Mouse (Mus musculus) gastrocnemius, postnatal 4 days (tissue): ENCODE results near the gene Eml4. TPM values are rescaled to one million over a fixed set of nuclear protein-coding genes. Genes with fewer than 3 reads are reported as not detected.

Experiments
- DNase-seq, 2 experiments: peaks; one replicate each; pipeline ENCODE4 v3.0.0; 2021 to 2022; ENCODE audit warnings: low spot score in 2 of 2, mixed read lengths in 2 of 2
- total RNA-seq, 2 experiments: library from RNA; stranded (reverse); gene quantifications; 2 replicates each; pipeline ENCODE4 v1.2.3; 2021

Gene Eml4
- total RNA-seq, 2 experiments from 2014 or later, result 11.6 to 13.6 TPM

DNA sequence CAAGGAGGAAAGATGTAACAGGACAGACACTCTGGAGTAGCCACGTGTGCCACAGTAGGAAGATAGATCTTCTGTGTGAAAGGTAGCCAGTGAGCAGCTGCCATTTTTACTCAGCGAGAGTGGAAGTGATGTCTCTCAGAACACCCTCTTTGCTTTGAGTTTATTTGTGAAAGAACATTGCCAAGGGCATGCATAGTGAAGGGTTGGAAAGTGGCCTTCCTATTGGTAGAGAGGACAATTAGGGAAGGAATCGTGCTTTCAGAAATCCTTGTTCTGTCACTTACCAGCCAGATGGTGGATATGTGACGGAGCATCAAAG is 27.7 kb downstream of the Eml4 start:
- DNase-seq, result no peak

DNA sequence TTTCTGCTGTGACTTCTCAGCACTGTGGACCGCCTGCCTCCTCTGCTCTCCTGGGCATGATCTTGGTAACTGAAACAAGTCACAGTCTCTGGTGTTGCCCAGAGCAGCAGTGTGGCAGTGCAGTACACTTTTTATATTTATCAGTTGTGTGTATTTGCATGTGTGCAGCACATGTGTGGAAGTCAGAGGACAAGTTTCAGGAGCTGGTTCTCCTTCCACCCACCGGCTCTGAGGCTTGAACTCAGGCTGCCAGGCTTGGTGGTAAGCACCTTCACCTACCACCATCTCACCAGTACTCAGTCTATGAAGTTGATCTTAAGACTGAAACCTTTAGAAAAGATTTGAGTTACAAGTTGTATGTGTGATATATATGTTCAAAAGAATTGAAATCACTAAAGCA is 28.6 kb downstream of the Eml4 start:
- no peak for DNase-seq

DNA sequence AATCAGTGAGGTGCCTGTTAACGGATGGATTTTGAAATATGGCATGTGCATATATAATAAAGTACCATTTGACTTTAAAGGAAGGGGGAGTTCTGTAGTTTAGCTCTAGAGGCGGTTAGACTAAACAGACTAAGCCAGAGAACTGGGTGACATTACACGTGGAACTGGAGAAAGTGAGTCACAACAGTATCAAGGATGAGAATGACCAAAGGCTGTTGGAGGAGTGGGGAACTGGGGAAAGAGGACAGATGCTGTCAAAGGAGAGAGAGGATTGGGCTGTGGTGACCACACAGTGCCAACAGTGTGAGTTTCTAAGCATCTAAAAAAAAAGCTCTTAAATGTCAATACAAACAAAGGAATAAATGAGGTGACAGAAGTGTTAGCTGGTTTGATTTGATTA is 29.1 kb downstream of the Eml4 start:
- no peak for DNase-seq

DNA sequence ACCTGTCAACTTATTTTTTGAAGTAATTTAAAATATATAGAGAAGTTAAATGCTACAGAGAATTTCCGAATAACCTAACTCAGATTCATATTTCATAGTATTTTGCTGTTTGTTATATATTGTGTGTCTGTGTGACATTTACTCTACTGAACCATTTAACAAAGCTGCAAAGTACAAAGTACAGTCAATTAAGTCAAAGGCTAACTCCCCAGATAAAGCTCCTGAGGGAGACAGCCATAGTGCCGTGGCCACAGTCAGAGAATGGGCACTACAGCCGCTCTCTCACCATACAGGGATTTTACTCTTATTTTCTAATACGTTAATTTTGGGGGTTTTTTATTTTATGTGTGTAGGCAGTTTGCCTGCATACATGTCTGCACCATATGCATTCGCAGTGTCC is 32.0 kb downstream of the Eml4 start:
- no peak for DNase-seq

DNA sequence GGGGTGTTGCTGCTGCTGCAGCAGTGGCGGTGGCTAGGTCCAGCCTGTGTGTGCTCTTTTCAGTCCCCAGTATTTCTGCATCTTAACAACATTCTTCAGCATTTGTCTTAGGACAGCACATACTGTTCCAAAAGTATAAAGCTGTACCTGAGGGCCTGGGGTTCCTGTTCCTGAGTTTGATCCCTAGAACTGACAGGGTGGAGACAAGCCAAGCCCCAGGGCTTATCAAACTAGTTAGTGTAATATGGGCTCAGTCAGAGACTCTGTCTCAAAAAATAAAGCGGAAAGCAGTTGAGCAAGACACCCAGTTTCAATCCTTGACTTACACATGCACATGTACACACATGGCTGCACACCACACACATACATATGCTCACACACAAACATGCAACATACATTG is 34.2 kb downstream of the Eml4 start:
- DNase-seq, result no peak

DNA sequence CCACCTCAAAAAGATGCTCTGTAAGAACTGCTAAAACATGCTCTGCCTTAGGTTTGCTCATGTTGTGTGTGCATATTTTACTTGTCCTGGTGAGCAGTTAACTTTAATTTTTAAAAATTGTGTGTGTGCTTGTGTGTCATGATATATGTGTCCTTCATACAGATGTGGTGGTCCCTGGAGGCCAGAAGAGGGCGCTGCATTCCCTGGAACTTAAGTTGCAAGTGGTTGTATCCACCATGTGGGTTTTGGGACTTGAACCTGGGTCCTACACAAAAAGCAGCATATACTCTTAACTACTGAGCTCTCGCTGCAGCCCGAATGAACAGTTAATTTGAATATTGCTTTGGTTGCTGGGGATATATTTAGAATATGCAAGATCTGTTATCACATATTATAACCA is 36.4 kb downstream of the Eml4 start:
- DNase-seq, result no peak

DNA sequence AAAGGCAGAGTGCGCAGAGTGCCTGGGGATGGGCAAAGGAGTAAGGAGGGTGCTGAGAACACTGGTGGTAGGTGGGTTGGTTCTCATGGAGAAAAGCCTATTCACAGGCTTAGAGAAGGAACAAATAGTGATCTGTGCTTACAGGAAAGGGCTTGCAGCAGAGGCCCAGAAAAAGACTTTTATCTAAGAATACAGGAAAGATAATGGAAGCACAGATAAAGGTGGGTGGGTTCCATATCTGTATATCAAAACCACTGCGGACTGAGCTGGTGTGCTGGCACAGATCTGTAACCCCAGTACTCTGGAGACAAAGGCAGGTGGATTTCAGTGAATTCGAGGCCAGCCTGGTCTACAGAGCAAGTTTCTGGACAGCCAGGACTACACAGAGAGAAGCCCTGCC is 43.3 kb downstream of the Eml4 start:
- DNase-seq, result no peak

DNA sequence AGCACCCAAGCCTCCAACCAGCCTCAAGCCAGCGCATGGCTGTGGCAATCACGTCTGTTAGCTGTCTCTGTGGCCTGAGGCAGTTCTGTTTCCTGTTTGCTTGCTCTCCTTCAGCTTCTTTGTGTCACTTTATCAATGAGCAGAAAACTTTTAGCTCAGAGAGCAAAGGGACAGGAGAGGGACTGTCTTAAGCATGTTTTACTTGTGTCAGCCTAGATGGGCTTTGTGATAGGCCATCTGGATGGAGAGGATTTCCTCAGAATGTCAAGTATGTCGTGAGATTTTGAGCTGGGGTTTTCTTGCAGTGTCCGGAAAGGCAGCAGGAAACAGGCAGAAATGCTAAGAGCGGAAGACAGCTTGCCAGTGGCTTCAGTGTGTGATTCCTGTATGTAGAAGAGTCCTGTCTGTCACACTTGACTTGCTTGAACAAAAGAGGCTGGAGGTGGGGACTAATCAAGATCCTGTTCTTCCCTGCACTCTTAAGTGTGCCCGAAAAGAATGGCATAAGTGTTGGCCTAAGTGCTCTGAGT is 46.9 kb downstream of the Eml4 start:
- no peak for DNase-seq

DNA sequence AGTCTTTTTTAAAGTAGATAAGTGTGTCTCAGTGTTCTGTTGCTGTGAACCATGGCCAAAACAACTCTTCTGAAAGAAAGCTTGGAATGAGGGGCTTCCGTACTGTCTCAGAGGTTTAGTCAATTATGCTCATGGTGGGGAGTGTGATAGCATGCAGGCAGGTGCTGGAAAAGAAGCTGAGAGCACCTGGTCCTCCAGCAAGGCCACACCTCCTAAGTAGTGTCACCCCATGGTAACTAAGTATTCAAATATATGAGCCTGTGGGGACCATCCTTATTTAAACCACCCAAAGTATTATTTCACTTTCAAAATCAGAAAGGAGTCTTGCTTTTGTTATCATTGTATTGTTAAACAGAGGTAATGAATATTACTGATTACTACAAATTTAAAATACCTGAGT is 48.0 kb downstream of the Eml4 start:
- no peak for DNase-seq

DNA sequence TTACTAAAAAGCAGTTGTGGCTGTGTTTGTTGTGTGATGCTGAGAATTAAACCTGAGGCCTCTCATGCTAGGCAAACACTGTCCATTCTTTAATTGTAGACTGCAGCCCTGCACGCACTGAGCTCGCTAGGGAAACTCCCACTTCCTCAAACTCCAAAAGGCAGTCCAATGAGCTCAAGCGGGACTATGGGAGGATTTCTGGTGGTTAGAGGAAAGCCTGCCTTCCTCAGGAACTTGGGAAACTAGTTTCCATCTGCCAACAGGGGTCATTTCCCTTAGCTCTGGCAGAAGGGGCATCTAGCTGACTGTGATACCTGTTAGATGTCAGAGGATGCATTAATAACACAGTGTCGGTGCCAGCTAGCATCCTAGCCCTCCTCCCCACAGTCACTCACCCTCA is 79.9 kb downstream of the Eml4 start:
- DNase-seq, result no peak

DNA sequence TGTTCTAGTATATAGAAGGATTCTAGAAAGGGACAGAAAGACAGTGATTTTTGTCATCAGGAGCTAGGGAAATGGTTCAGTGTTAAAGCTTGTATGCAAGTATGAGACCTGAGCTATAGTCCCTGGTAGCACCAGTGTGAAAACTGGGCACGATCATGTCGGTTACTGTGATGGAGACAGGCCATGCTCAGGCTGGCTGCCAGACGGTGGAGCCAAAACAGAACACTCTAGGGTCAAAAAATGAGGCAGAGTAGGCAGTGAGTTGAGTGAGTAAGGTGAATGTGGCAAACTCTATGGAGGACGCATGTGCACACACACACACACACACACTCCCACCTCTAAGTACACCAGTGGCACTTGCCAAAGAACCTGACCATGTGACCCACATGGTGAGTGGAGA is 92.7 kb downstream of the Eml4 start:
- no peak for DNase-seq

DNA sequence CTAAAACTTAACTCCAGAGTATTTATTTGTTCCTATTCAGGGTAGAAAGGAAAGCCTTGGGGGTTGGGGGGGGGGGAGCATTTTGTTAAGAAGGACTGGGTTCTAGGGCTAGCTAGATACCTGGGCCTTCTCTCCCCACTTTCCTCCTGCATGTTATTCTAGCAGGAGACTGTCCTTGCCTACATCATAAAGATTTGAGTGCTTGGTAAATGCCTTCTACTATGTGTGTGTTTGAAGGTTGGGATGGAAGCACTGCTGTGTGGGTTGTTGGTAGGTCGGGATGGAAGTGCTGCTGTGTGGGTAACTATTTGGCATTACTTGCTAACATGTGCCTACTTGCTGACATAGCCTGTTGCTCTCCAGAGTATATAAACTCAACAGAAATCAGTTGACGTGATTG is 98.9 kb downstream of the Eml4 start:
- DNase-seq, result no peak

DNA sequence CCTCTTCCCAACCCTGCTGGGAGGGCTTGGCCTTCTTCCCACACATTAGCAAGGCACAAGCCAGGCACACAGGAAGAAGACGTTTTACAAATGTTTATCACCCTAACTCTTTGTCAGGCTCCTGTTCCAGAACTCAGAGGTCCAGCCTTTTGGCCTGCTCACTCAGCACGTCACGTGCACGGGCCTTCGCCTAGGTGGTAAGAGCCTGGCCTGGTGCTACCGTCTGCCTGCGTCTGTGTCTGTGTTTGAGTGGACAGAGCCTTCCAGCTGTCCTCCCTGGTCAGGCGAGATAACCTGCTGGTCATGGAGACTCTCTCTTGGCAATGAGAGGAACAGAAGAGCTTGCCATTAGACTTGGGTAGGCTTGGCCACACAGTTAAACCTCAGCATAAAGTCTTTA is 100.6 kb downstream of the Eml4 start:
- no peak for DNase-seq

DNA sequence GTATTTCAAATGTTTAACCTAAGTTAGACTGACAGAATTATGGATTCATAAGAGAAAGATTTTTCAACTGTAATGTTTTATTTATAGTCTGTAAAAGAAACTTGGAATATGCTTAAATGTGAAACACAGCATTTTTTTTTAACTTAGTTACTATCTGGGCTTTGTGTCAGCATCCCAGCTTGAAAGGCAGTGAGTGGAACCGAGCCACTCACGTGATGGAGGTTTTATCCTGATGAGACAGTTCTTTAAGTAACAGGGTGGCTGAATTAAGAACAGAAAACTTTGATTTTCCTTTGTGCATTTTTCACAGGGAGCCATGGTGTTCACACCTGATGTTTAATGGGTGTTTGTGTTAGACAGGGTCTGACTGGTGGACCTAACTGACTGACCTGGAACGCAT is 101.1 kb downstream of the Eml4 start:
- DNase-seq, result no peak

DNA sequence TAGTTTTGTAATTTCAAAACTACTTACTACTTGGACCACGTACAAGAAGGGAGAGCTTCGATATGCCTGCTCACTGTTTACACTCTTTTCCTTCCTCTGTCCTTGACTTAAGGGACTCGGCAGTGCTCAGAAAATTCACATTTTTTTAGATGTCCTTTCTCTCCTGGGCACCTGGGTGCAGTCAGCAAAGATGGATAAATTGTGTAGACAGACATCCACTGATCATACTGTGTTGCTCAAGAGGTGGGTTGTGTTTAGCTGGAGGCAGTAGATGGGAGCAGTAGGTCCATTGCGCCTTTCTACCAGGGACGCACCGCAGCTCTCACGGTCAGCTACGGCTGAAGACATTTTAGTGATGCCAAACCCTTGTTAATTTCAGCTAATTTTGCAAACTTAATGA is 101.7 kb downstream of the Eml4 start:
- DNase-seq, result no peak

DNA sequence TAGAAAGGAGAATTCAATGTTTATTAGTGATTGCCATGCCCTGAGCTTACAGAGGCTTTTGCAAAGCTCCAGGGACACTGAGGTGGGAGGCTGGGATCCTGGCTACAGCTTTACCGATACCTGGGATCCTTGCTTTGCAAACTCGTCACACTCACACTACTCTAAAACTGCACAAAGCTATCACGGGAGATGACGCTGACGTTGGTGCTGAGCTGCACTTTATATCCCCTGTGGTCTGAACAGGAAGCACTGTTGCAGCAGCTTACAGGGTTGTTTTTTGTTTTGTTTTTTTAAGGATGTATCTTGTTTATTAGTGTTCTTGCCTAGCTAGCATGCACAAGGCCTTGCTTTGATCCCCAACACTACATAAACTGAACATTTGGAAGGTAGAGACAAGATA is 102.9 kb downstream of the Eml4 start:
- no peak for DNase-seq

DNA sequence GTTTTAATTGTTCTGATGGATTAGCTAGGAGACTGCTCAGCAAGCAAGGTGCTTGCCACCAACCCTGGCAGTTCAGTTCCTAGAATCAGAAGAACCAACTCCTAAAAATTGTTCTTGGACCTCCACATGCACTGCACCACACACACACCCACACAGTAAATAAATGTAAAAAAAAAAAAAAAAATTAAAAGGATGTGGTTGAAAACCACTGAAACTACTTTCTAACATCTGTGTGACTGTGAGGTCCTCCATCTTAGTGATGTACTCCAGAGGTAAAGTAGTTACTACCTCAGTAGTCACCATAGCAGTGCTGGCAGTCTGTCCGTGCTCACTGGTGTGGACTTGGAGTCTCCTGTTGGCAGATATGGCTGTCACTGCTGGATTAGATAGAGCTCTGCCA is 106.5 kb downstream of the Eml4 start:
- no peak for DNase-seq

DNA sequence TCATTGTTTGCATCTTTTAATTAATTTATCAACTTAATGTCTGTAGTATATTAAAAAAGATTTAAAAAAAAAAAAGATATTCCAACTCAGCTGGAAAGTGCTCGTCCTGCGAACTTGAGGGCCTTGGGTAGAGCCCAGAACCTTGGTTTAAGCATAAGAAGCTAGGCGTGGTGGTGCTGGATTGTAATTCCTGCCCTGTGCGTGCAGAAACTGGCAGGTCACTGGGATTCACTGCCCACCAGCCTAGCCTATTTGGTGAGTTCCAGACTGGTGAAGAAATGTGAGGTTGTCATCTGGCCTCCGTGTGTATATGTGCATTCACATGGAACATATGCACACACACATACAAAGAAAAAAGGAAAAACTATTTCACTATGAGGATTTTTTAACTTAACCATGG is 115.2 kb downstream of the Eml4 start:
- DNase-seq, result no peak

DNA sequence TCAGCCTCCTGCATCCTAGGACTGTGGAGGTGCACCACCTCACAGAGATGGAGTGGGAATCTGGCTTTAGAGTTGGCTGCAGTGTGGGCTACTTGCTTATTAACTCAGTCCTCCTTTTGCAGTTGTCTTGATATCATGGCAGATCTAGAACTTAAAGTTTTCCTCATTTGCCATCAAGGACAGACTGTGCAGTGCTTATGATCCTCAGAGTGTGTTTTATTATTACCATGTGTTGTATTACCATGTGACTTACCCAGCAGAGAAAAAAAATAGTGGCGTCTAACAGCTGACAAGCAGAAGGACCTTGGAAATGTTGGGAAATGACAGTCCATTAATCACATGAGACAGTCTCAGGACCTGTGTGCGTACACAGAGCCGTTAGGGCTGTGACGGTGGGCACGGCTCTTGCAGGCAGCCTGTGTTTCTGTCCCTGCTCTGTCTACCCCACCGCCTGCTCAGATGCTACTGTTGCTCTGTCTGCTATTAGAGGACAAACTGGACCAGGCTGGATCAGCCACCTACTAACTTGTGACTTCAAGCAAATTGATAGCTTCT is 116.0 kb downstream of the Eml4 start:
- no peak for DNase-seq

DNA sequence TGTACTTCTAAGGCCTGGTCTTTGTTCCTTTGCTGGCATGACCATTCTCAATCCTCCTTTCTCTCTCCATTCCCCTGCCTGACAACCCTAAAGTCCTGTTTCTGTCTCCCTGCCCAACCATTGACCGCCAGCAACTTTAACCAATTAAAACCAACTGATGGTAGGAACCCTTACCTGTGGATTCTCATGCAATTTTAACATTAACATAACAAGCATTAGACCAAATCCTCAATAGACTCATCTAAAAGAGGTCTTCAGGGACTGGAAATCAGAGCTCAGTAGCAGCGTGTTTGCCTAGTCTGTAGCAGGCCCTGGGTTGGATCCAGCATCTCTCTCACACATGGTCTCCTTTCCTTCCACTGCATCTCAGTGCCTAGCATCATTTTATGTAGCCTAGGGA is 118.9 kb downstream of the Eml4 start:
- DNase-seq, result no peak

DNA sequence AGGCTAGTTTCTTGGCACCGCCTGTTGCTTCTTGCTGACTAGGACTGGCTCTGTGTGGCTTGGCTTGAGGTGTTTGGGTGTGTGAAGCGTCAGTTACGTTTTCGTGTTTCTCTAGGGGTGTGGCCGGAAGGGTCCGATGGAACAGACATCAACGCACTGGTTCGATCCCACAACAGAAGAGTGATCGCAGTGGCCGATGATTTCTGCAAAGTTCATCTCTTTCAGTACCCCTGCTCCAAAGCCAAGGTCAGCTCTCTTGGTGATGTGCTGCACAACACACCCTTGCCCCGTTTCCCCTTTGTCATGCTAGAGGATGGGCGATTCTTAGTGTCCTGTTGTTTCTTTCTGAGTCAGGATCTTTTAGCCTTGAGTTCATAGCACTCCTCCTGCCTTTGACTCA is 126.4 kb downstream of the Eml4 start:
- no peak for DNase-seq

DNA sequence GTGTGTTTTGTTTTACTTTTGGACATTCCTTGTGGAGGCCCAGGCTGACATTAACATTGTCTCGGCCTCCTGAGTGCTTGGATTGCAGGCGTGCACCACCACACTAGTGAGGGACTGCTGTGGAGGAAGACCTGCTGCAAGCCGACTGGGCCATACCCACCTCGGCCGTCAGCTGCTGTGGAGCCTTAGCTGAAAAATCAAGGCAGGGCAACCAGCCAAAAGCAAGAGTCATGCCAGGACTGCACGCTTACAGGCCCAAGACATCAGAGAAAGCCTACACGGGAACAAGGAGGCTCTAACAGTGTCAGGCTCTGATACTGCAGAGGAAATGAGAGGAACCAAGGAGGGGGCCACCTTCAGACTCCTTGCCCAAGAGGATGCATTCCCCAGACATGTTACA is 130.8 kb downstream of the Eml4 start:
- DNase-seq, result peak in 1 of 2 experiments; percentile 16

DNA sequence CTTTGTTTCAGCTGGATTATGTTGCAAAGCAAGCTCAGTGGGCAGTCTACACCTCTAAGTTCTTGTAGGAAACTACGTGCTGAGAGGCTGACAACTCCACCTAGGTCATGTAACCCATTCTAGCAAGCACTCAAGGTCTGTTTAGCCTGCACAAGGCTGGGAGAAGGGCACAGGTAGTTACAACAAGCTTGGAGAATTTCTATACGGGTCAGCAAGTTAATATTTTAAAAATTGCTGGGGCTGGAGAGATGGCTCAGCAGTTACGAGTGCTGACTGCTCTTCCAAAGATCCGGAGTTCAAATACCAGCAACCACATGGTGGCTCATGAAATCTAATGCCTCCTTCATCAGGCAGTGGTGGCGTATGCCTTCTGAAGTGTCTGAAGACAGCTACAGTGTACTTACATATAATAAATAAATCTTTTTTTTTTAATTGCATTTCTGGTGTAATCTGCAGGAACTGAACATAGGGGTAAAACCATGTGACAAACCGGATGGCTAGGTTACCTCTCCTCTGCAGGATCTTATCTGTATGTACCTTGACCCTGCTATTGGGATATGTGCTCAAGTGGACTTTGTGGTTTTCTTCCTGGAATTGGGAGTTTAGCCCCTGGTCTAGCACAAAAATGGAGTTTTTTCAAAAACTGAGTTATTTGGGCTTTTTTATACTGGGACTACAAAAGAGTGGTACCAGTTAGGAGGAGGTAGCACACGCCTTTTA is 132.2 kb downstream of the Eml4 start:
- DNase-seq, result no peak
